Mouse (Mus musculus) limb, embryonic 10.5 days (tissue): ENCODE measurements around the gene Tmem128. TPM values are rescaled to one million over a fixed set of nuclear protein-coding genes. Genes with fewer than 3 reads are reported as not detected.
A peak's percentile ranks its signal among the peaks of the same experiment; 100 is the strongest.

Experiments used
- DNase-seq: peaks from one replicate; pipeline ENCODE4 v3.0.0-alpha.2; 2017; ENCODE audit warnings: low spot score
- H3K27ac ChIP-seq: fragments of 300-500 bp; sonication (generic); 2 replicates; pipeline ENCODE4 v1.5.1; 2016; ENCODE audit warnings: mild to moderate bottlenecking
- H3K27me3 ChIP-seq: fragments of 300-500 bp; sonication (generic); 2 replicates; pipeline ENCODE4 v1.6.1; 2016; ENCODE audit warnings: low read depth, mild to moderate bottlenecking; ENCODE audit not compliant: poor library complexity, severe bottlenecking
- H3K36me3 ChIP-seq: fragments of 300-500 bp; sonication (generic); 2 replicates; pipeline ENCODE4 v1.6.1; 2016; ENCODE audit warnings: mild to moderate bottlenecking, moderate library complexity
- H3K4me1 ChIP-seq: fragments of 300-500 bp; sonication (generic); 2 replicates; pipeline ENCODE4 v1.6.1; 2016
- H3K4me3 ChIP-seq: fragments of 300-500 bp; sonication (generic); 2 replicates; pipeline ENCODE4 v1.5.1; 2016; ENCODE audit warnings: mild to moderate bottlenecking, moderate library complexity
- H3K9me3 ChIP-seq: fragments of 300-500 bp; sonication (generic); replicated peaks from 2 replicates; pipeline ENCODE4 v1.6.1; 2016; ENCODE audit warnings: mild to moderate bottlenecking
- WGBS: fragments of 180-500 bp; shearing (Covaris S2); methylation state at CpG from one replicate; pipeline ENCODE4 v1.1.7; 2016; 5-methylcytosine and 5-hydroxymethylcytosine counted together
- polyA plus RNA-seq: library from polyadenylated mRNA; unstranded; fragments of >200 nt; fragmentation: Nextera tagmentation; extraction: Ambion mirVana; gene quantifications from 2 replicates; pipeline ENCODE4 v1.2.1, GENCODE M21; 2016

Gene Tmem128
- polyA plus RNA-seq, result 69.3 and 73.2 TPM in 2 replicates

- Histone ChIP-seq H3K27ac (peak within 1 kb of the TSS; percentile 91), H3K27me3 (no peaks in the 10 kb centered on the region), H3K36me3 (peaks cover 31% of the 10 kb centered on the region), H3K4me1 (peaks cover 8% of the 10 kb centered on the region), H3K4me3 (peak within 1 kb of the TSS; percentile 84), H3K9me3 (no peaks in the 10 kb centered on the region)
- peak; percentile 81 for DNase-seq
- under 1% methylated on average over 40 of the region's 40 CpGs for WGBS
Observed at GRCm38 (mm10) chr5:38260107-38260682, at the start of gene Tmem128. Gene Tmem128, plus strand, starts transcription at chr5:38260185.

DNA sequence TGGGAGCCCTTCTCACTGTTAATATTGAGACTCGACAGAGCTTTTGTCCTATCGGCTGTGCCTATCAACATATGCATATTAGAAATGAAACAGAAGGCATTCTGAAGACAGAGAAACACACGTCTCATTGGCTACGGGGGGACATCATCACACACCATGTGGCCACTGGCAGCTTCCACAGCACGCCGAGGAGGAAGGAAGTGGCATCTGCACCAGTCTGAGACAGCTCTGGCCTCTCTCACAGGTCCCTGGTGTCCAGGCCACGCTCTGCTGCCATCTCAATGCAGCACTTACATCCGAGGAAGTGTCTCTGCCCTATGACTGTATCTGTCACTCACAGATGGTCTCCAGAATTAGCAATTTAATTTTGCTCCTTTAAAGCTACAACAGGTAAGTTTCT is 48.3 kb upstream of the Tmem128 start:
- no peak for DNase-seq
- H3K4me1 ChIP-seq, result no peaks in the 10 kb centered on the region
- H3K4me3 ChIP-seq, result no peak overlapping the region
- no peaks in the 10 kb centered on the region for H3K9me3 ChIP-seq
- no peaks in the 10 kb centered on the region for H3K27me3 ChIP-seq
- H3K27ac ChIP-seq, result no peak overlapping the region
- WGBS, result 93% methylated on average over 8 of the region's 8 CpGs
- H3K36me3 ChIP-seq, result peaks cover 88% of the 10 kb centered on the region

- no peak overlapping the region for H3K27ac ChIP-seq
- 67% methylated on average over 6 of the region's 6 CpGs for WGBS
Observed at GRCm38 (mm10) chr5:38213009-38213408, 47.0 kb upstream of the Tmem128 start.

GRCm38 (mm10) chr5:38219771-38220307 is 40.1 kb upstream of the Tmem128 start:
- Histone ChIP-seq H3K27me3 (no peaks in the 10 kb centered on the region), H3K4me1 (peaks cover 22% of the 10 kb centered on the region), H3K9me3 (no peaks in the 10 kb centered on the region), H3K4me3 (peak overlapping the region; percentile 93), H3K27ac (peak overlapping the region; percentile 88), H3K36me3 (peaks cover 46% of the 10 kb centered on the region)
- no peak for DNase-seq
- under 1% methylated on average over 35 of the region's 35 CpGs for WGBS

More at GRCm38 (mm10) chr5:38213009-38213408, 47.0 kb upstream of the Tmem128 start:
- no peak for DNase-seq
- no peaks in the 10 kb centered on the region for H3K9me3 ChIP-seq
- no peaks in the 10 kb centered on the region for H3K27me3 ChIP-seq
- H3K4me3 ChIP-seq, result no peak overlapping the region
- H3K36me3 ChIP-seq, result peaks cover 92% of the 10 kb centered on the region
- H3K4me1 ChIP-seq, result no peaks in the 10 kb centered on the region

DNA sequence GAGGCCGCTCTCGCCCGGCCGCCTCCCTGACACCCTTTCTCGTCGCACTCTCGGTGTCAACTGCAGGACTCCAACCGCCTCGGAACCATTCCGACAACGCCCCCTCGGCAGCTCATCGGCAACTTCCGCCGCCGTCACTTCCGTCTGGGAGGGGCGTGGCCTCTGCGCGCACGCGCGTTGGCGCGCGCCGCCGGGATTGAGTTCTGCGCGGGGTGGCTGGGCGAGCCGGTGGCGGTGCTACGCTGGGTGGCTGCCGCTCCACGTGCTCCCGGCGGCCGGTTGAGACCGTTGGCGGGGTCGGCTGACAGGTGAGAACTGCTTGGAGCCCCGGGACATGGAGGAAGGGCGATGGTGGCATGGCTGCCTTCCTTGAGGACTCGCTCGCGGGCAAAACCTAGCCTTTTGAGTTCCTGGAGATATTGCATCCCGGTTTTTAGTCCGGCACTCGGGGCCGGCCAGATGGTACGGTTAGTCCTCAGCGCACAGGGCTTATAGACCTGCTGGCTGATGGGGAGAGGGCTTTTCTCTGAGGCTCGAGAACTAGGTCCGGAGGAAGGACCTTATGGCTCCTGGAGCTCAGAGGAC is 39.6 kb upstream of the Tmem128 start, which contains the start of the genes Zbtb49 and Lyar:
TSS of gene Zbtb49 (minus strand) at position 130 of the 585 bp plus-strand sequence.
TSS of gene Lyar (plus strand) at position 143 of the 585 bp plus-strand sequence.
- peak; percentile 99 for DNase-seq
- WGBS, result under 1% methylated on average over 55 of the region's 55 CpGs
- H3K9me3 ChIP-seq, result no peaks in the 10 kb centered on the region
- H3K4me3 ChIP-seq, result peak within 1 kb of the TSS; percentile 93
- peak within 1 kb of the TSS; percentile 88 for H3K27ac ChIP-seq
- H3K36me3 ChIP-seq, result peaks cover 46% of the 10 kb centered on the region
- H3K27me3 ChIP-seq, result no peaks in the 10 kb centered on the region
- H3K4me1 ChIP-seq, result peaks cover 22% of the 10 kb centered on the region

GRCm38 (mm10) chr5:38235422-38235821 is 24.6 kb upstream of the Tmem128 start:
- Histone ChIP-seq H3K27me3 (no peaks in the 10 kb centered on the region), H3K9me3 (no peaks in the 10 kb centered on the region), H3K27ac (no peak overlapping the region), H3K36me3 (peaks cover 66% of the 10 kb centered on the region), H3K4me1 (no peaks in the 10 kb centered on the region), H3K4me3 (no peak overlapping the region)
- 75% methylated on average over 4 of the region's 4 CpGs for WGBS
- DNase-seq, result peak; percentile 75

DNA sequence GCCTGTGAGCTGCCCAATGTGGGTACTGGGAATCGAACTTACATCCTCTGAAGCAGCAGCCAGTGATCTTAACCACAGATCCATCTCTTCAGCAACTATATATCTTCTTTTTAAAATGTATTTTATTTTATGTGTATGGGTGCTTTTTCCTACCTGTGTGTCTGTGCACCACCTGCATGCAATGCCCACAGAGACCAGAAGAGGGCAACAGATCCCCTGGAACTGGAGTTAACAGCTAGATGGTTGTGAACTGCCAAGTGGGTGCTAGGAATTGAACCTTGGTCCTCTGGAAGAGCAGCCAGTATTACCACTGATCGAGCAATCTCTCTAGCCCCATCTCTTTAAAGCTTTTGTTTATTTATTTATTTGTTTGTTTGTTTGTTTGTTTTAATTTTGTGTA is 23.4 kb upstream of the Tmem128 start:
- no peak for DNase-seq
- no peaks in the 10 kb centered on the region for H3K27me3 ChIP-seq
- 99% methylated on average over 2 of the region's 2 CpGs for WGBS
- H3K27ac ChIP-seq, result no peak overlapping the region
- no peak overlapping the region for H3K4me3 ChIP-seq
- no peaks in the 10 kb centered on the region for H3K9me3 ChIP-seq
- peaks cover 54% of the 10 kb centered on the region for H3K36me3 ChIP-seq
- peaks cover 5% of the 10 kb centered on the region; the same call in 1 of the 2 replicates for H3K4me1 ChIP-seq

GRCm38 (mm10) chr5:38240727-38241472 is 19.1 kb upstream of the Tmem128 start:
- Histone ChIP-seq H3K27me3 (no peaks in the 10 kb centered on the region), H3K4me1 (peaks cover 5% of the 10 kb centered on the region; the same call in 1 of the 2 replicates), H3K9me3 (no peaks in the 10 kb centered on the region), H3K36me3 (peaks cover 12% of the 10 kb centered on the region), H3K4me3 (no peak overlapping the region), H3K27ac (no peak overlapping the region)
- 66% methylated on average over 5 of the region's 5 CpGs for WGBS
- no peak for DNase-seq

- no peak overlapping the region for H3K27ac ChIP-seq
- peaks cover 6% of the 10 kb centered on the region for H3K36me3 ChIP-seq
- H3K4me3 ChIP-seq, result no peak overlapping the region
- WGBS, result 96% methylated on average over 3 of the region's 3 CpGs
- no peak for DNase-seq
- peaks cover 5% of the 10 kb centered on the region; the same call in 1 of the 2 replicates for H3K4me1 ChIP-seq
- no peaks in the 10 kb centered on the region for H3K9me3 ChIP-seq
- H3K27me3 ChIP-seq, result no peaks in the 10 kb centered on the region
Observed at GRCm38 (mm10) chr5:38241473-38241834, 18.5 kb upstream of the Tmem128 start.

GRCm38 (mm10) chr5:38241966-38242365 is 18.0 kb upstream of the Tmem128 start:
- no peak overlapping the region for H3K27ac ChIP-seq
- peaks cover 1% of the 10 kb centered on the region; the same call in 1 of the 2 replicates for H3K36me3 ChIP-seq
- DNase-seq, result no peak
- H3K4me3 ChIP-seq, result no peak overlapping the region
- WGBS, result 86% methylated on average over 6 of the region's 6 CpGs
- H3K9me3 ChIP-seq, result no peaks in the 10 kb centered on the region
- H3K27me3 ChIP-seq, result no peaks in the 10 kb centered on the region
- peaks cover 5% of the 10 kb centered on the region; the same call in 1 of the 2 replicates for H3K4me1 ChIP-seq

- WGBS, result 42% methylated on average over 4 of the region's 4 CpGs
Observed at GRCm38 (mm10) chr5:38255195-38255594, 4.8 kb upstream of the Tmem128 start.

GRCm38 (mm10) chr5:38255644-38256043 is 4.3 kb upstream of the Tmem128 start:
- no peak for DNase-seq
- WGBS, result 87% methylated on average over 3 of the region's 3 CpGs
- no peak overlapping the region for H3K27ac ChIP-seq
- H3K4me3 ChIP-seq, result no peak overlapping the region
- H3K4me1 ChIP-seq, result peaks cover under 1% of the 10 kb centered on the region; the same call in 1 of the 2 replicates
- H3K27me3 ChIP-seq, result no peaks in the 10 kb centered on the region
- H3K9me3 ChIP-seq, result no peaks in the 10 kb centered on the region
- H3K36me3 ChIP-seq, result no peaks in the 10 kb centered on the region

More at GRCm38 (mm10) chr5:38255195-38255594, 4.8 kb upstream of the Tmem128 start:
- no peaks in the 10 kb centered on the region for H3K27me3 ChIP-seq
- H3K4me1 ChIP-seq, result no peaks in the 10 kb centered on the region
- no peaks in the 10 kb centered on the region for H3K36me3 ChIP-seq
- H3K4me3 ChIP-seq, result no peak overlapping the region
- H3K27ac ChIP-seq, result no peak overlapping the region
- H3K9me3 ChIP-seq, result no peaks in the 10 kb centered on the region
- no peak for DNase-seq
